Mouse (Mus musculus) testis, adult 10 weeks (tissue): Measurements from ENCODE around the gene Dnmt3a. TPM values are rescaled to one million over a fixed set of nuclear protein-coding genes. Genes with fewer than 3 reads are reported as not detected.

Experiments used
- polyA plus RNA-seq: library from polyadenylated mRNA; stranded (reverse); fragments of 350-450 nt; fragmentation: Illumina TruSeq; extraction: RNeasy Lipid Tissue Mini Kit (QIAGEN cat#74804); gene quantifications from one replicate; pipeline ENCODE4 v1.2.3, GENCODE M21; 2014; ENCODE audit warnings: low read depth, low replicate concordance

The Dnmt3a gene
- polyA plus RNA-seq: 2.4 TPM

DNA sequence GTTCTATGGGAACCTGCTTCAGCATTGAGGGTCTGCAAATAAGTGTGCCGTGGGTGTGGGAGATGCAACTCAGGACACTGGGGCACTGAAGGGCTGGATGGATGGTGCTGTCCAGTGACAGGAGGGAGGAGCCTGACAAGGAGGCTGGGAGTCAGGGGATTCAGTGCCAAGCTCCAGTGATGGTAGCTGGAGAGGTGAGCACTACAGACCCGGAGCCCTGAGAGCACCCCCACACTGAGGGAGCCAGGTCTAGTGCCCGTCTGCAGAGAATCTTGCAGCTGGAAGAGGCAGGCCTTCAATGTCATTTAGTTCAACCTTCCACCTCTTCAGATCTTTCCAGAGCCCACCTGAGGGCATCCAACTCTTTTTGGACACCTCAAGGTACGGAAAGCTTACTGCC lies at the start of gene Dnmt3a:
TSS of gene Dnmt3a (plus strand) at position 156 of the 400 bp plus-strand sequence.

GRCm38 (mm10) chr12:3954651-3955050 lies 148.8 kb downstream of the Dnmt3a start, which contains the start of gene Pomc:
Gene Pomc (plus strand): TSS chr12:3954951.

Other genes starting within 250 kb of the Dnmt3a start
- 29.0 TPM for gene Dtnb, start 233.6 kb upstream of the Dnmt3a start, polyA plus RNA-seq
- not detected for gene Pomc, start 148.9 kb downstream of the Dnmt3a start, polyA plus RNA-seq
- gene Efr3b, start 232.9 kb downstream of the Dnmt3a start, polyA plus RNA-seq: 0.81 TPM